Mouse (Mus musculus): ENCODE data around the gene Gm5105. TPM values are rescaled to one million over a fixed set of nuclear protein-coding genes. Genes with fewer than 3 reads are reported as not detected.

Gene Gm5105
- total and polyA plus RNA-seq, 3 experiments, result not detected

- no peak for DNase-seq (ENCODE audit: low read depth, low spot score)
- no peaks in the 10 kb centered on the region for H3K79me2 ChIP-seq (ENCODE audit: control insufficient read depth, insufficient read depth, low read length, poor library complexity)
- no peak overlapping the region for H3K4me3 ChIP-seq (ENCODE audit: control insufficient read depth in 1 of 2, insufficient read depth in 1 of 2, low read depth in 2 of 2, low read length in 2 of 2)
- TF ChIP-seq ZNF384 (IDR thresholded peaks at IDR 0.05; ENCODE audit: low read depth, low read length), result no peak
- H3K27me3 ChIP-seq (ENCODE audit: control insufficient read depth in 1 of 2, insufficient read depth in 2 of 2, low read length in 2 of 2), result no peaks in the 10 kb centered on the region
- no peak overlapping the region for H3K27ac ChIP-seq (ENCODE audit: control insufficient read depth, low read depth, low read length)
- H3K9ac ChIP-seq (ENCODE audit: control insufficient read depth, low read depth, low read length, poor library complexity, severe bottlenecking), result no peak overlapping the region
- H3K9me3 ChIP-seq (replicated peaks; ENCODE audit: insufficient read depth, low read length), result no peaks in the 10 kb centered on the region
- no peaks in the 10 kb centered on the region for H3K4me1 ChIP-seq (ENCODE audit: control insufficient read depth in 1 of 2, insufficient read depth in 2 of 2, low read length in 2 of 2)
- no peaks in the 10 kb centered on the region for H3K36me3 ChIP-seq (ENCODE audit: control insufficient read depth in 1 of 2, insufficient read depth in 2 of 2, low read length in 2 of 2)
These were observed 25.4 kb downstream of the Gm5105 start for GRCm38 (mm10) chr3:138041591-138042301.

GRCm38 (mm10) chr3:138040938-138041337 is 26.2 kb downstream of the Gm5105 start:
- Histone ChIP-seq H3K4me3 (ENCODE audit: control insufficient read depth in 1 of 2, insufficient read depth in 1 of 2, low read depth in 2 of 2, low read length in 2 of 2) (no peak overlapping the region), H3K9me3 (replicated peaks; ENCODE audit: insufficient read depth, low read length) (no peaks in the 10 kb centered on the region), H3K27ac (ENCODE audit: control insufficient read depth, low read depth, low read length) (no peak overlapping the region), H3K4me1 (ENCODE audit: control insufficient read depth in 1 of 2, insufficient read depth in 2 of 2, low read length in 2 of 2) (no peaks in the 10 kb centered on the region), H3K27me3 (ENCODE audit: control insufficient read depth in 1 of 2, insufficient read depth in 2 of 2, low read length in 2 of 2) (no peaks in the 10 kb centered on the region), H3K79me2 (ENCODE audit: control insufficient read depth, insufficient read depth, low read length, poor library complexity) (no peaks in the 10 kb centered on the region), H3K36me3 (ENCODE audit: control insufficient read depth in 1 of 2, insufficient read depth in 2 of 2, low read length in 2 of 2) (no peaks in the 10 kb centered on the region), H3K9ac (ENCODE audit: control insufficient read depth, low read depth, low read length, poor library complexity, severe bottlenecking) (no peak overlapping the region)
- TF ChIP-seq GABPA (IDR thresholded peaks at IDR 0.05; ENCODE audit: low read depth, low read length), result no peak
- no peak for TF ChIP-seq CTCF (IDR thresholded peaks at IDR 0.05 in 2 of 3, conservative IDR thresholded peaks at IDR 0.05 in 1 of 3; ENCODE audit: control insufficient read depth in 1 of 3, insufficient read depth in 1 of 3, low read depth in 2 of 3, low read length in 3 of 3, poor library complexity in 1 of 3, severe bottlenecking in 1 of 3)
- no peak for TF ChIP-seq RCOR1 (IDR thresholded peaks at IDR 0.05; ENCODE audit: low read depth, low read length)
- no peak for TF ChIP-seq SMC3 (IDR thresholded peaks at IDR 0.05; ENCODE audit: low read depth, low read length)
- no peak for TF ChIP-seq MAX (IDR thresholded peaks at IDR 0.05; ENCODE audit: low read length)
- TF ChIP-seq CHD2 (IDR thresholded peaks at IDR 0.05; ENCODE audit: low read length), result no peak
- TF ChIP-seq ELF1 (IDR thresholded peaks at IDR 0.05; ENCODE audit: low read depth, low read length), result no peak
- TF ChIP-seq SIN3A (IDR thresholded peaks at IDR 0.05; ENCODE audit: low read length), result no peak
- TF ChIP-seq ZKSCAN1 (IDR thresholded peaks at IDR 0.05; ENCODE audit: low read depth, low read length), result no peak
- no peak for TF ChIP-seq POLR2AphosphoS2 (IDR thresholded peaks at IDR 0.05; ENCODE audit: low read length)
- no peak for TF ChIP-seq POLR2AphosphoS5 (IDR thresholded peaks at IDR 0.05; ENCODE audit: borderline replicate concordance, low read depth, low read length)
- no peak for TF ChIP-seq RAD21 (IDR thresholded peaks at IDR 0.05; ENCODE audit: low read depth, low read length)
- no peak for TF ChIP-seq UBTF (IDR thresholded peaks at IDR 0.05; ENCODE audit: borderline replicate concordance, insufficient read depth, low read depth, low read length)
- TF ChIP-seq CHD1 (IDR thresholded peaks at IDR 0.05; ENCODE audit: low read depth, low read length), result no peak
- TF ChIP-seq TCF12 (IDR thresholded peaks at IDR 0.05; ENCODE audit: low read depth, low read length), result no peak
- TF ChIP-seq ZNF384 (IDR thresholded peaks at IDR 0.05; ENCODE audit: low read depth, low read length), result no peak
- no peak for TF ChIP-seq ZMIZ1 (IDR thresholded peaks at IDR 0.05; ENCODE audit: low read depth, low read length)
- TF ChIP-seq E2F4 (IDR thresholded peaks at IDR 0.05; ENCODE audit: borderline replicate concordance, low read depth, low read length), result no peak
- no peak for DNase-seq (ENCODE audit: low read depth, low spot score)

Data from MEL (cell line).